14 mouse cellular contexts compared by ENCODE assay signal in the genomic region with DNA sequence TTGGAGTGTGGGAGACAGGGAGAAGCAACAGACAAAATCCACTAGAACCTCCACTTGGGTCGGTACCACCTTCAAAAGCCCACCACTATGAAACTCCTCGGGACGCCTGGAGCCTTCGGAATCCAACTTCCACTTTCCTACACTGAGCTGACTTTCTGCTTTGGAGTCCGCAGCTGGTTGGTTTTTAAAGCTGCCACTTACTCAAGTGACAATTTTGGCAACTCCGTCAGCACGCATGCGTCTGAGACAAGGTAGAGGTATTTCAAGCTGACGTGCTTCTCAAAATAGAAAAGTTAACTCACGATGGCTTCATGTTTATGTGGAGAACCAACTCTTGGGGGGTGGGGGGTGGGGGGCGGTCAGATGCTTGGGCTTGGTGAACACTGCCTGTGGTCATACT. TPM values are rescaled to one million over a fixed set of nuclear protein-coding genes. Genes with fewer than 3 reads are reported as not detected.
DNase-seq lines count a peak whose midpoint lies in the region; ATAC-seq and TF ChIP-seq lines count a peak whose summit lies in the region.
"Had no signal": no experiment of that assay in that cellular context is flagged by ENCODE, and none has a peak within 500 bp of the region (broad histone marks: within the 10 kb centered on the region; RNA-seq: fewer than 3 reads in every experiment).

Nrap (minus strand) TSS at position 159 of the 400 bp plus-strand sequence.

- 0 out of 2 replicates have a peak within 1 kb of the TSS, but pooled peaks have one; percentile 3 for H3K4me2 ChIP-seq in lung, postnatal 0 days (replicated peaks; ENCODE audit: low read depth, low read length)
- H3K4me2 ChIP-seq: neural tube, embryonic 12.5 days had no signal

- no peak for TF ChIP-seq CTCF in lung, postnatal 0 days (IDR thresholded peaks at IDR 0.05)

- no peak within 1 kb of the TSS for H3K9ac ChIP-seq in lung, postnatal 0 days (replicated peaks; ENCODE audit: low read depth)
- H3K9ac ChIP-seq: neural tube, embryonic 12.5 days had no signal

- intact Hi-C loops in heart, postnatal 36 days (cut with DNase I) = loop anchor here (10.0 kb wide), 1 partner anchor 965 kb away; no protein-coding TSS in a partner anchor

- no peak for TF ChIP-seq EP300 in lung, postnatal 0 days (IDR thresholded peaks at IDR 0.05)

- WGBS in lung, postnatal 0 days = 67% methylated on average over 11 of the region's 11 CpGs

- no peak within 1 kb of the TSS for H3K4me3 ChIP-seq in lung, postnatal 0 days (ENCODE audit: low read depth, low read length)
- H3K4me3 ChIP-seq: neural tube, embryonic 12.5 days had no signal

- no peaks in the 10 kb centered on the region for H3K27me3 ChIP-seq in lung, postnatal 0 days (replicated peaks; ENCODE audit: insufficient read depth, low read length)

- DNase-seq in lung, postnatal 0 days (ENCODE audit: low spot score) = no peak
- no peak for DNase-seq in lung, postnatal 14 days
- peak; percentile 57 to 69 for DNase-seq in heart, adult 9 months (ENCODE audit: low spot score in 2 of 2)
- peak in 1 of 2 experiments; percentile 54 for DNase-seq in heart, postnatal 36 days
- no peak for DNase-seq in kidney, adult 8-10 months
- DNase-seq in cerebellum, adult 9-11 months = no peak
- no peak for DNase-seq in layer of hippocampus, adult 9-11 months
- DNase-seq: adrenal gland, postnatal 14 days; B cell, adult 2 months; left cerebral cortex, postnatal 4 days; midbrain, embryonic 14.5 days; thymus, postnatal 25 days had no signal

- H3K36me3 ChIP-seq in lung, postnatal 0 days (ENCODE audit: insufficient read depth, low read length) = no peaks in the 10 kb centered on the region
- H3K36me3 ChIP-seq: neural tube, embryonic 12.5 days had no signal

- H3K4me1 ChIP-seq in lung, postnatal 0 days (ENCODE audit: insufficient read depth, low read depth, low read length) = no peaks in the 10 kb centered on the region
- H3K4me1 ChIP-seq: neural tube, embryonic 12.5 days had no signal

- H3K9me3 ChIP-seq in lung, postnatal 0 days (ENCODE audit: low read length) = no peaks in the 10 kb centered on the region
- H3K9me3 ChIP-seq: neural tube, embryonic 12.5 days had no signal

- no peak for ATAC-seq in lung, postnatal 0 days
- ATAC-seq in frontal cortex, adult (ENCODE audit: low TSS enrichment) = no peak

- H3K27ac ChIP-seq in lung, postnatal 0 days (ENCODE audit: low read length) = no peak within 1 kb of the TSS
- H3K27ac ChIP-seq: neural tube, embryonic 12.5 days had no signal

RNA-seq across cellular contexts. Expression of gene Nrap, which starts in this region (rescaled TPM):
- 0.53 and 0.62 TPM in 2 replicates for polyA plus RNA-seq in lung, postnatal 0 days (2015; fragmentation: Nextera tagmentation; extraction: Ambion mirVana)
- 100 to 1,000 TPM; 359 to 393 TPM for total RNA-seq in heart, postnatal 36 days (2021)

Comparison
In these comparisons a context has a peak if more than half of its experiments do, and no peak if none do; other contexts are left out.
1. DNase-seq: peak in heart, adult 9 months (2 of 2); none in lung, postnatal 0 days (single experiment), lung, postnatal 14 days (single experiment), kidney, adult 8-10 months (0 of 2), cerebellum, adult 9-11 months (single experiment) and layer of hippocampus, adult 9-11 months (single experiment).